Mouse (Mus musculus): ENCODE measurements around the gene Gm609. TPM values are rescaled to one million over a fixed set of nuclear protein-coding genes. Genes with fewer than 3 reads are reported as not detected.

Gene Gm609
- total RNA-seq, 2 experiments from 2014 or later = 0.13 to 0.33 TPM

DNA sequence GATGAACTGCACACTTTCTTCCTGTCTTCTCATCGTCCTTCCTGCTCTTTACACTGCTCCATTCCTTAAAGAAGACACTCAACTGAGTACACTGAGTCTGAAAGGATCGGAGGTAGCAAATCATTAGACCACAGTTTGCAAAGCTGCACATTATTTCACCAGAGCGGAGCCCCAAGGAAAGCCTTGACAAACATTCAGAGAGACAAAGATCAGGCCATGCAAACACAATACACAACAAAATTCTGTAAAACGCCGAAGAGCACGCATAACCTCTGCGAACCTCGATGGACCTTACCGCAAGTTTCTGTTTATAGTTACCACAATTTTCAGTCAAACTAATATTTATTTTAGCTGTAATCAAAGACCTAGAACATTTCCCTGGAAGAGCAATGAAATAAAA, 127.4 kb downstream of the Gm609 start:
- DNase-seq (ENCODE audit: low spot score in 2 of 2) = no peak

DNA sequence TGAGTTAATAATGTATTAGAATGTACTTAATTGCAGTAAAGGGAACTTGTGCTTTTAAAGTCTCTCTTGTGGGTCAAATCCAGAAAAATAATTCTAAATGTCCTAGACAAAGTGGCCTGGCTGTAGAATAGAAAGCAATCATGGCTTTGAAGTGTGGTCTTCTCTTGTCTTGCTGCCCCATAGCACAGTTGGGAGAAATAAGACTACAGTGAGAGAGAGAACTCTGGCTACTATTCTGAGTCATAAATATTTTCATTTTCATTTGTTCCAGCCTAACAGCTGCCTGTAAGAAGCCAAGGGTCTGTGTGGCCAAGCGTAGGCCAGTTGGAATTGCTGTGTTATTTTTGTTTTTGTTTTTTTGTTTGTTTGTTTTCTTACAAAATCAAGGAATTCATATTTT, 128.1 kb downstream of the Gm609 start:
- DNase-seq (ENCODE audit: low spot score in 2 of 2) = no peak
- intact Hi-C loops (cut with DNase I) = no loop called here

More for the DNA sequence above, 127.4 kb downstream of the Gm609 start:
- intact Hi-C loops (cut with DNase I) = no loop called here

DNA sequence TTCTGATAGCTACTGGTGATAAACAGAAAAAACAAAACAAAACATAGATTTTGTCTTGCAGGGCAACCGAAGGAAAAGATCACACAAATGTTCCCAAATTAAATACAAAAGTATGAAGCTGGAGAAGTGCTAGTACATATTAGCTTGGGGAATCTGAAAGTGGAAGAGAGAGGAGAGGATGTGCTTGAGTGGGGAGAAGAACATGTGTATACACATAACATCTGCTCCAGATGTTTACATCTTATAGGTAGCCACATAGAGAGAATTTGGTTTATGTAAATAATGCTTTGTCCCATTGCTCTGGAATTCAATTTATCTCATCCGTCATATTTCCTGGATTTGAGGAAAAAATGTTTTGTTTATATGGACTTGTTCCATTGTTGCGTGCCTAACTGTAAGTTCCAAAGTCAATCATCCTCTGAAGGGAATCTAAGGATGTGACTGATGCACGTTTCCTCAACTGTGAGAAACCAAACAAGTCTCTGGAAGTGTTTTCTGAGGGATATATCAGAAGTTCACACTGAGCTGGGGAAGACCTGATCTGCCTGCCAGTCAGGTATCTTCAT, 129.2 kb downstream of the Gm609 start:
- intact Hi-C loops (cut with DNase I) = no loop called here
- no peak for DNase-seq (ENCODE audit: low spot score in 2 of 2)

Other genes starting within 250 kb of the Gm609 start
- 100 to 1,000 TPM; 158 to 160 TPM for gene Cd200, start 83.9 kb downstream of the Gm609 start, total RNA-seq (2021)
- gene Gm17783, start 39.1 kb upstream of the Gm609 start, total RNA-seq (2021) = under 1 TPM in 1 of 2 experiments, not detected in 1; 0.44 TPM
- gene Slc9c1, start 42.3 kb upstream of the Gm609 start, total RNA-seq (2021) = not detected
- gene Gcsam, start 117.4 kb upstream of the Gm609 start, total RNA-seq (2021) = not detected
- under 1 TPM; 0.15 to 0.21 TPM for gene BC016579, start 161.1 kb upstream of the Gm609 start, total RNA-seq (2021)
- 1 to 10 TPM; 5.2 to 8.5 TPM for gene Tmprss7, start 200.7 kb upstream of the Gm609 start, total RNA-seq (2021)
- gene Tagln3, start 231.6 kb upstream of the Gm609 start, total RNA-seq (2021) = 100 to 1,000 TPM; 302 to 304 TPM
- 10 to 100 TPM; 20.1 to 22.5 TPM for gene Abhd10, start 250.0 kb upstream of the Gm609 start, total RNA-seq (2021)

All from left cerebral cortex, postnatal 14 days (tissue).